Mouse (Mus musculus): ENCODE data around the gene Slc27a5.

The Slc27a5 gene

DNA sequence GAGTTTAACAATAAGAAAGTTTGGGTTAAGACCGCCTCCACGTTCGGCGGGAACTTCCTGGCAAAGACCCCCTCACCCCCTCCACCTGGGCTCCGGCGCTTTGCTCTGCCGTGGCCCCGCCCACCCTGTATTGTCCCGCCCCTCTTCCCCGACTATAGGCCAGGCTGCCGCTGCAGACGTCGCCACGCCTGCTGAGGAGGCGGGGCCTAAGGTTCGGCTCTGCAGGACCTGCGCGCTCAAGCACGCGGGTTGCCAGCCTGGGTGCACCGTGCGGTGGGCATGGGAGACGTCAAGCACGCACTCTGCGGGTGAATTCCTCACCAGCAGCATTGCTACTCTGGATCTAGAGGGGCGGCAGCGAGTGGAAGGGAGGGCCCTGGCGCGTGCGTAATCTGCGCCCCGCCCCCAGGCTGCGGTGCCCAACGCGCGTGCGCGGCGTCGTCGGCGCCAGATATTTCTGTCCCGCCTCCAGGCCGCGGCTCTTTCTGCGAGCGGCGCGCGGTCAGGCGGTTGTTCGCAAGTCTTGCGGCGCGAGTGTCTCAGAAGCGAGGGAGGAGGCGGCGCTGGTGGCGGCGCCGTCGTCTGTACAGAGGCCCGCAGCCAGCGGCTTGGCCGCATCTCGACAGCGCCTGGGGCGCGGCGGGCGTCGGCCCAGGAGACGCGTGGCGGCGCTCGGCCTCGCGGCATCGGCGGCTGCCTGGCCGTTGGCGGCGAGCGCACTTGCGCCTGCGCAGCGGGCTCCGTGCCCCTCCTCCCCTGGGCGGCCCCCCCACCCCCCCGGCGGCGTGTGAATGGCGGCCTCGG, 26.1 kb upstream of the Slc27a5 start:
- peak; percentile 93 for DNase-seq

DNA sequence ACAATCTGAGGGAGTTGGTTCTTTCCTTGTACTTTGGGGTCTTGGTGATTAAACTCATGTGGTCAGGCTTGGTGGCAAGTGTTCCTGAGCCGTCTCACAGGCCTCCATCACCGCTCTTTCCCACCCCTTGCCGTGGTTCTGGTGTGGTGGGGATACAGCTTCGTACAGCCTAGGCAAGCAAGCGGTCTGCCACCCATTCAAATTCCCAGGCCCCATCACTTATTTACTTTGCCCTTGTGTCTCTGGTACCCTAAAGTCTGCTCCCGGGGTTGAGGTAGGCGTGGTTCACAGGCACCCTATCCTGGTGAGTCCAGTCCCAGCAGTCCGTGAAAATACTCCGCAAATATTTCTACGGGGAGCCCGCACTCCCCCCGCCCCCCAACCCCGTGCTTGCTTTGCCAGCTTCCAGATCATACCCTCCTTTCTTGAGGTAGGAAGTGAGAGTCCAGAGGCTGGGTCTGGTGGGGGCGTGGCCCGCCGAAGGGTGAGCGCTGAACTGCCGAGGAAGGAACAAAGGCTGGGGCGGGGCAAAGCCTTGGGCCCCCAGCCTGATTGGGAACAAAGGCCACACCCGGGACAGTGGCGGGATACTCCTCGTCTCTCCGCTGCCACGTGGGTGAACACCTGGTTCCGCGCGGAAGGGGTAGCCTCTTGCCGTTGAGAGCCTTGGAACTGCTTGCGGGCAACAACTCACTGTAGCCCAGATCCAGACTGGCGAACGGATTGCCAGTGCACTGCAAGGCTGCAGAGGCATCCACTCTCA, 25.0 kb upstream of the Slc27a5 start:
- DNase-seq, result peak; percentile 86

DNA sequence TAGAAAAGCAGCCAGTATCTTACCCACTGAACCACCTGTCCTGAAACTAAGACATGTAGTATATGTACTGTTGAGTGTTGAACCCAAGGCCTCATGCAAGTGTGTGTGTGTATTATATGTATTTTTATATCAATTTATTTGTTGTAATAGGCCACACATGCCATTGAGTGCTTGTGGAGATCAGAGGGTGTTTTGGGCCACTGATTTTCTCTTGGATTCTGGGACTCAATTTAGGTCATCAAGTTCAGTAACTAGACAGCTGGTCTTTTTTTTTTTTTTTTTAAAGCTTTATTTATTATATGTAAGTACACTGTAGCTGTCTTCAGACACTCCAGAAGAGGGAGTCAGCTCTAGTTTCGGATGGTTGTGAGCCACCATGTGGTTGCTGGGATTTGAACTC, 17.2 kb upstream of the Slc27a5 start:
- no peak for DNase-seq

DNA sequence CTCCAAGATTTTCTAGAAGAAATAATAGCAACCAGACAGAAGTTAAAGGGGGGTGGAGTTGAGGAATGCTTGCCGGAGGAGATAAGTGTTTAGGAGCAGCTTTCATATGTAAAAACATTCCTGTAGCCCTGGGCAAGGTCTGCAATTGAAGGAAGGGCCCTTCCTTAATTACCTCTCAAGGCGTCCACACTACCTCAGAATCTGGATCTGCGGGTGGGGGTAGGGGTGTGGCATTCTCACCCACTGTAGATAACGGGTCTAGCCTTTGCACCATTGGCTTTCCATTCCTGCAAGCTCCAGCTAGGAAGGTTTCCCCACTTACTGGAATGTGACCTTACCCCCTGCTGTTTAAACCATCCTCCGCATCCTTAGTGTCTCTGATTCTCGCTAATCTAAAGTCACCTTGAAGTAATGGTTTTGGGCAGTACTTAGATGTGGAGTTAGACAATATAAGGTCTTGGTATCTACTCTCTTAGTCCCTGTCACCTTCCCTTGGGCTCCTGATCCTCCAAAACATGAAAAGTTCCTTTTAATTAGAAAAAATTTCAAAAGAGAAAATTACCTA, 16.4 kb upstream of the Slc27a5 start:
- DNase-seq, result no peak

DNA sequence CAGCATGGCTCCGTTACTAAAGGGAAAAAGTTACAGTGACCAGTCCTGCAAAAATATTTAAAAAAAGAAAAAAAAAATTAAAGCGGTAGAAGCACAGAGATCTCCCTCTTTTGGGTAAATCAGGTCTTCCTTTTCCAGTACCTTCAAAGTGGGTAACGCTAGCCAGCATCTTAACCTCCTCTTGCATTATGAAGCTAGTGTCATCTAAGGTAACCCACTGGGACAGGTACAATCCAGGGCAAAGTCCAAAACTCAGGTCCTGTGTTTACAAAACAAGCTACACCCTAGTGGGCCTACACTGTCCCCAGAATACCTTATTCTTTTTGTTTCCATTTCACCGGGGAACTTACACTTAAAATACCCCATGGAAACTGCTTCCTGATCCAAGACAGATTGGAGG, 15.7 kb upstream of the Slc27a5 start:
- DNase-seq, result no peak

DNA sequence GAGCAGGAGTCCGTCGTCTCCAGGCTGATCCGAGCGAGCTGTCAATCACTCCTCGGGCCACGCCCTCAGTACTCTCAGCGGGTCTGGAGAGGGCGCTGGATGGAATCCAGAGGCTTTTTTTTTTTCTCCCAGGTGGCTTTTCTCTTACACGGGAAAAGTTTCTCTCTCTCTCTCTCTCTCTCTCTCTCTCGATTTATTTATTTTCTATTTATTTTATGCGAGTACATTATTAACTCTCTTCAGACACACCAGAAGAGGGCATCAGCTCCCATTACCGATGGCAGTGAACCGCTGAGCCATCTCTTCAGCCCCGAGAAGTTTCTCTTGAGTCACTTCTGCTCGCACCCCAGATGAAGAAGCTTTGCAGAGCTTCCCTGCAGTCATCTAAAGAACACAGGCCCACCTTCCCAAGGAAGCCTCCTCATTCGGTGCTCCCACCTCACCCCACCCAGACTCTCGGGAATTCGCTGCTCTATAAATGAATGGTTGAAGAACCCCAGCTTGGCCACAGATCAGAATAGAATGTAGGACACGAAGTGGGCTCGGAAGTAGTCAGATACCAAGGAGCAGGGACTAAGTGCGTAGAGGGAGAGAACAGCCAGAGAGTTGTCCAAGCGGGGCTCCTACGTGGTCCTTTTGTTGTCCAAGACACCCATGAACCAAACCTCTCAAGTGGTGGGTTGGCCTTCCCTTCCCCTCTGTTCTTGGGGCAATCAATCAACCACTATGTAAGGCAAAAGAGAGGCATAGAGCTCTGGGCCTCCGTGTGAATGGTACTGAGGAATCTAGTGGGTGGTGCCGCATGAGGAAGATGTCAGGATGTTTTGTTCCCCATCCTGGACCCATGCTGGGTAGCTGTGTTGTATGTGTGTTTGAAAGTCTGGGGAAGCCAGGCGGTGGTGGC, 12.3 kb upstream of the Slc27a5 start, which contains the start of gene Zbtb45:
TSS of gene Zbtb45 (minus strand) at position 30 of the 904 bp plus-strand sequence.
- DNase-seq, result no peak

DNA sequence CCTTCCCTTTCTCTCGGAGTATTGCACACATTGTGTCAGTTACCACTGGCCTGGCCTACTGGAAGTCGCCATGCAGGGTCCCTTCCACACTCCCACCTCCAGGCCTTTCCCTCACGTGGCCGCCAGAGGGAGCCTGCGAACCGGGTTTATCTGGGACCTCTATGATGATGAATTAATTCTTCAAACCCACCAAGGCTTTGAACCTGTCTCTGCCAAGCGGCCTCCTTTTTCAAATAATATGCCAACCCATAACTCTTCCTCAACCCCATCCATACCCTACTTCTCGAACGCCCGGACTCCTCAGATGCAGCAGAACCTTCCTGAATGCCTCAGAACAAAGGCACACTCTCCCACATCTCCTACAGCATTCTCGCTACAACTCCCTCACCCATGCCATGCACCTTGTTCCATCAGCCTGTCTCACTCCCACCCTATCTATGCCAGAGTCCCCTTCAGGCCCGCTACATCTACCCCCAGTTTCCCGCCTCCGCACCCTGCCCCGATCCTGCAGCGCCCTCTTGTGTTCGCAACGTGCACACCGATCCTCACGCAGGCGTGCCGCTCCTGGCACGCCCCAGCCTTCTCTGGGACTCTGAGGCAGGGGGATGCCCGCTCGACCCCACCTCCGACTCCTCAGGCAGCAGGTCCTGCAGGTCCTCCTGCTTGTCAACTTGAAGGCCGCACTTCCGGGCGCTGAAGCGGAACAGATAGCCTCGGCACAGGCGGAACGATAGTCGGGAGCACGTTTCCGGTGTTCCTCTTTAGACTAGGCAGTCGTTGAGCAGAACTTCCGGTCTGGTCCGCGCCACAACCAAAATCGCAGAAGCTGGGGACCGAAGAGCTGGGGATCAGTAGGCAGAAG, 11.4 kb upstream of the Slc27a5 start:
- peak; percentile 96 for DNase-seq

DNA sequence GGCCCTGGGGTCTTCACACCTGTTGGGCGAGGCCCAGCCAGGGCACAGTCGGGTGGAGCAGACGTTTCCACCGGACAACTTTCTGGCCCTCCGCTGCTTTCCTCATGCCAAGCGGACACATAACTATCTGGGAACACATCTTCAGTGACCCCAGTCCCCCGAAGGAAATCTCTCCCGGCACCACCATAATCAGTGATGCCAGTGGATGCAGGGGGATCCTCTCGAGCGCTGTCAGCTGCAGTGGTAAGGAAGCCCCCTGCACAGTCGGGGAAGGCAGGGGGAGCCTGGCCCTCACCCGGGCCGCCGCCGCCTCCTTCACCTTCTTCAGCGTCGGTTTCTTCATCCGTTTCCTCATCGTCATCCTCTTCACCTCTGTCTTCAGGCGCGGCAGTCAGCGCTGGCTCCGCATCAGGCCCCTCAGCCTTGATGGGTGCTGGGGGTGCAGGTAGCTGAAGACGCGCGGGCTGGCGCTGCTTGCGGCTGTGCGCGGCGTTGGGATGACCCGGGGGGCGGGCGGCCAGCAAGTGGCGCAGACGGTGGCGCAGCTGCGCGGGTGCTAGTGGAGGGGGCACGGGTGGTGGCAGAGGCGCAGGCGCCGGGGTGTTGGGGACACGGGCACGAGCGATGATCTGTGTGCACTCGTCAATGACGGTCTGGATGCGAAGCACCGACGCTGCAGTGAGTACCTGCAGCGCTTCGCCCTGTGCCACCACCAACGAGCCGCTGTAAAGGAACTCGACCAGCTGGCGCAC, 9.5 kb upstream of the Slc27a5 start:
- no peak for DNase-seq

DNA sequence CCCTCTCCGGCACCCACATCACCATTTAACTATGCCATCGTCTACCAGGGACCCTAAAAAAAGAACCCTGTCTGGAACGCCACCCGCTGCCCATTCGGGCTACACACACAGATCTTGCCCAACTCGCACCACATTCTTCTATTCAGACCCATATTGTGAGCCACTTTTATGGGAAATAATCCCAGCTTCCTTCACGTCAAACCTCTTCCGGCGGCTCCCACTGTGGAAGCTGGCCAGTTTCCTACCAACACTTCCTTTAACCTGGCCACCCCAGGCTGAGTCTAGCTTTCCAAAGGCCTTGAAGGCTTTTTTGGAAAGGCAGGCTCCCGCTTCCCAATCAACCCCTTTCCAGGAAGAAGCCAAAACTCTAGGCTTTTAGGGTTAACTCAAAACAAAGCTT, 8.5 kb upstream of the Slc27a5 start:
- no peak for DNase-seq

DNA sequence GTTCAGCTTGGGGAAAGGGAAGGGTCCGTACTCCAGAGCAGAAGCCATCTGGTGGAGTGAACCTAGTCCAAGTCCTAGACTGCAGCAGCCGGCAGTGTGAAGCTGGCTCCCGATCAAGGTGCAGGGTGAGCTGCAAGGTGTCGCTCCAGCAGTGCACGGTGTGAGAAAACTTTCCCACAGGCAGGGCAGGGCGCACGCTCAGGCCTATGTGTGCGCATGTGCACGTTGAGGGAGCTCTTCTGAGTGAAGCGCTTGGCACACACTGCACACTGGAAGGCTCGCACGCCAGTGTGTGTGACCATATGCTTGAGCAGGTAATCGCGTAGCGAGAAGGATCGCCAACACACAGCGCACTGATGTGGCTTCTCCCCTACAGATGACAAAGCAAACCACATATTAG, 8.0 kb upstream of the Slc27a5 start:
- DNase-seq, result no peak

DNA sequence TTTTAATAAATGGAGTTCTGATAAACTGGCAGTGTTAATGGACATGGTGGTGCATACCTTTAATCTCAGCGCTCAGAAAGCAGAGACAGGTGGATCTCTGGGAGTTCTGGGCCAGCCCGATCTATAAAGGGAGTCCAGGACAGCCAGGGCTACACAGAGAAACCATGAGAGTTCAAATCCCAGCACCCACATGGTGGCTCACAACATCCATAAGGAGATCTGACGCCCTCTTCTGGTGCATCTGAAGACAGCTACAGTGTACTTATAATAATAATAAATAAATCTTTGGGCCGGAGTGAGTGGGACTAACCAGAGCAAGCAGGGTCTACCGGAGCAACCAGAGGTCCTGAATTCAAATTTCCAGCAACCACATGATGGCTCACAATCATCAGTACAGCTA, 5.4 kb upstream of the Slc27a5 start:
- no peak for DNase-seq

DNA sequence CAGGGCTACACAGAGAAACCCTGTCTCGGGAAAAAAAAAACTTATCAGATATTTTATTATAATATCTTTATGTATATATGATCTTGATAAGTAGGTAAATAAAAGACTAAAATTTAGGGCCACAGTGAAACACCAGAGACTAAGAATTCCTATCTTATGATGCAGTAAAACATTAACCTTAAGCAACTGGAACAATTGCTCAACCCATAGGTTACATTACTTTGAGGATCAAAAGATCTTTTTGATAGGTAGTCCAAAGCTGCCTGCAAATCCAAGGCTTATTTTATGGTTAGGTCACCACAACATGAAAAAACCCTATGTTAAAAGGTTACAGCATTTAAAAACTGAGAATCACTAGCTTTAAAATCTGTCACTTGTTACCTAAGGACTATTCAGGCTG, 3.6 kb upstream of the Slc27a5 start:
- no peak for DNase-seq

DNA sequence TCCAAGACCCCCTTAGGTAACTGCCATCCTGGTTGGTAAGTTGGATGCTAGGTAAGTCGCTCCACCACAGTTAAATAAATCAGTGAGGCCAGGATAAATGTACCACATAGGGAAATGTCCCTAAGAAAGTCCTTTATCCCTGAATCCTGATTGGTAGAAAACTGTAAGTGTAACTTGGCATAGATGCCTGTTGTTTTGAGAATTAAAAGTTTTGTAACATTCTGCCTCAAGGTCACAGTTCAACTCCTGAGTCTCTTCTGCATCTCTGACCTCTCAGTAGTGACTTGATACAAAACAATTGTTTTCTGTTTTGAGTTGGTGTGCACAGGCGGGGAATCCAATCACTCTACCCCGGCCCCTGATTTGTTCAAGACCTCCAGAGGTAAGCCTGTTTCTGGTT, 859 bp upstream of the Slc27a5 start, which contains the start of gene Trim28:
TSS of gene Trim28 (plus strand) at position 264 of the 400 bp plus-strand sequence.
- DNase-seq, result no peak

DNA sequence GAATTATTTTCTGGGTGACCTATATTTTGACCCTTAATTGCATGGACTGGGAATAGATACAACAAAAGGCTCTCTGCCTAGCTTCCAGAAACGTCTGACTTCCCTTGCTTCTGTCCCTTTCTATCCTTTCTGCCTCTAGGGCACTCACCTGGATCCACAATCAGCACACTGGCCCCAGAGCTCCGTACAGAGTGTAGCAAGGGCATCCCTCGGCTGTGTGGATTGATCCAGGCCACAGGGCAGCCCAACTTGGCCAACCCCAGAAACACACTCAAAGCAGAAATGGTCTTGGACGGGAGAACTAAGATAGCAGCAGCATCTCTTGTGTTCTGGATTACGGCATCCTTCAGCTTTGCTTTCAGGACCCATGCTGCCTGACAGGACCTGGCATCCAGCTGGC, 762 bp downstream of the Slc27a5 start:
- no peak for DNase-seq

DNA sequence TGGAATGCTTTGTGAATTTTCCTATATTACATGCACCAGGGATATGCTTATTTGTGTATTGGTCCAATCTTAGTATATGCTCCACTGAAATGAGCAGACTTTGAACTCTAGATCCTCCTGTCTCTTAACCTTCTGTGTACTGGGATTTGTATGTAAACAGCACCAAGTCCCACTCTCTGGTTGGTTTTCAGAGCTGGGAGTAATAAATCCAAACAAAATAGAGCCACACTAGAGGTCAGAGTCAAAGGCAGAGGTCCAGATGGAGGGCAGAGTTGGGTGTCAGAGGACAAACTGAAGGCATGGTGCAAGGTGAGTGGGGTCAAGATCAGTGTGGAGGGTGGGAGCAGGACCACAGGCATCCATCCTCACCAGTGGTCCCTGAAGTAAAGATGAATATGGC, 2.1 kb downstream of the Slc27a5 start:
- no peak for DNase-seq

DNA sequence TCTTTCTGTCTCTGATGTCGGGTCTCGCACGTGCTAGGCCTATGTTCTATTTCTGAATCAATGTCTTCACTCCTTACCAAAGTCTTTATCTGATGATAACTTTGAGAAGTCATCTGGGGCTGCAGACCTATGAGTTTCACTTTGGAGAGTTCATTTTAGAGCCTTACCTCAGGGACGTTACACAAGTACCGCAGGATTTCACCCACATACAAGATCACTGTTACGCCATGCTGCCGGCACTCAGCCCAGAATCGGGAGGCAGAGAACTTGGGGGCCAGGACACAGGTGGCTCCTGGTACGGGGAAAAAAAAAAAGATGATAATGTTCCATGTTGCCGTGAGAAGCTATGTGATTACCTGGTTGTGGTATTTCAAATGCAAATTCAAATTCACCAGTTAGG, 4.8 kb downstream of the Slc27a5 start:
- DNase-seq, result no peak

DNA sequence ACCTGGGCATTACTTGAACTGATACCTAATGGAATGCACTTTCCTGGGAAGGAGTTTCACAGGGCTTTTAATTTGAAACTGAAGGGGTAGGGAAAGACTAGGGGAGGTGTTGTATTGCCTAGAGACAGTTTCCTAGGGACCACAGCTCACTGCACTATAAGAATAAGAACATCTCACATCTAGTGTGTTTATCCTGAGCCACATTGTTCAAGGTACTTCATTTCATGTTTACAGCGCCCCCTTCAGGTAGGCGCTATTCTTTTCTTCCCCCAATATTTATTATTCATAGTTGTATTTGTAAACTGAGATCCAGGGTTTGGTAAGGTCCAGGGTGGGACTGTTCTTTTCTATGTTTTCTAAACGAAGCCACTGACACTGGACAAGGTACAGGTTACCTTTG, 5.8 kb downstream of the Slc27a5 start:
- DNase-seq, result peak; percentile 54

DNA sequence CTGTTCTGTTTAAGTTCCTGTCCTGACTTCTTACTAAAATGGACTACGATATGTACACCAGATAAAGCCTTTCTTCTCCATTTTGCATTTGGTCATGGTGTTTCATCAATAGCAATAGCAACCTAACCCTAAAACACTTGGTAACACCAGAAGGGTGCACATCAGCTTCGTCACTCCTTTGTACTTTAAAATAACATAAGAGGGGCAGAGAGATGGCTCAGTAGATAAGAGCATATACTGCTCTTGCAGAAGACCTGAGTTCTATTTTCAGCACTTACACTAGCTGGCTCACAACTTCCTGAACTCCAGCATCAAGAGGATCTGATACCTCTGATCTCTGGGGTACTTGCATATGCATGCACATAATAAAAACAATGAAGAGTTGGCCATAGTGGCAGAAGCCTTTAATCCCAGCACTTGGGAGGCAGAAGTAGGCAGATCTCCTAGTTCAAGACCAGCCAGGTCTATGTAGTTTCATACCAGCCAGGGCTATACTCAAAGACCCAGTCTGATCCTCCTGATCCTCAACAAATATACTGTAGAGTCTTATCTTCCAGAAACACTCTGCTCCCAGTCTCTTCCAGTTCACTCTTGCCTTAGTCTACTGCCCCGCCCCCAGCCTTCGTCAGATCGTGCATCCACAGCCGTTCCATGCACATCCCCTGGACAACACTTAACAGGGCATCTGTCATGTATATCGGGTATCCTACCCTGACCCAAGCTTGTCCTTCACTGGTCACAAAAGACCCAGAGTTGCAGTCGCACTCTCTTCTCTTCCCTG, 10.4 kb downstream of the Slc27a5 start:
- DNase-seq, result no peak

DNA sequence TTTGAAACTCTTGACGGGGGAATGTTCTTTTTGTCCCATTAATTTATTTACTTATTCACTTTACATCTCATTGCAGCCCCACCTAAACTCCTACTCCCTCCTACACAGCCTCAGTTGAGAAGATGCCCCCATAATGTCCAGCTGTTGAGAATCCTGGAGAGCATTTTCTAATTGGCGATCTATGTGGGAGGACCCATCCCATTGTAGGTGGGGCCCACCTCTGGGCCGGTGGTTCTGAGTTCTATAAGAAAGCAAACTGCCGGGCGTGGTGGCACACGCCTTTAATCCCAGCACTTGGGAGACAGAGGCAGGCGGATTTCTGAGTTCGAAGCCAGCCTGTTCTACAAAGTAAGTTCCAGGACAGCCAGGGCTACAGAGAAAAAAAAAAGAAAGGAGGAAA, 11.1 kb downstream of the Slc27a5 start:
- DNase-seq, result no peak

DNA sequence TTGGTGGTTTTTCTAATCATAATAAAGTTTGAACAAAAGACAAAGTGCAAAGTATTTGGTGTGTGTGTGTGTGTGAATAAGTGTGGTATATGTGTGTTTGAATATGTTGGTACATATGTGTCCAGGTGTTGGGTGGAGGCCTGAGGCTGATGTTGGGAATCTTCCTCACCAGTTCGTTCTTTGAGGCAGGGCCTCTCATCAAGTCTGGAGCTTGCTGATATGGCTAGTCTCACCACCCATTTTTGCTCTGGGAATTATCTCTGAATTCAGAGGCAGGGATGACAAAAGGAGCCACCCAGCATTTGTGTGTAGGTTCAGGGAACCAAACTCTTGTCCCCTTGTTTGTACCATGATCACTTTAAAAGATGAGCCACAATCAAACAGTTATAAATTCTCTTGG, 12.3 kb downstream of the Slc27a5 start:
- DNase-seq, result no peak

Measured in lung, postnatal 10 days (tissue).